Mouse (Mus musculus) small intestine, adult 2 months (tissue): ENCODE data around the gene Csmd2.

Source experiments
- CTCF ChIP-seq: fragments of 200-500 bp; IDR thresholded peaks from 2 replicates; pipeline ENCODE4 v1.5.1; 2012; ENCODE audit warnings: low read depth, mild to moderate bottlenecking, control low read depth, inconsistent platforms, low read length, moderate library complexity, mixed read lengths; ENCODE audit not compliant: insufficient replicate concordance, insufficient read length; ENCODE audit errors: extremely low read depth
- POLR2A ChIP-seq: fragments of 200-500 bp; IDR thresholded peaks from 2 replicates; pipeline ENCODE4 v1.6.1; 2012; ENCODE audit warnings: low read depth, mild to moderate bottlenecking, control low read depth, inconsistent platforms, low read length, moderate library complexity

- TF ChIP-seq CTCF (no peak), POLR2A (no peak)
Observed at GRCm38 (mm10) chr4:128227377-128228316, 240.0 kb downstream of the Csmd2 start.
